Mouse (Mus musculus): ENCODE results near the gene Prkcb. TPM values are rescaled to one million over a fixed set of nuclear protein-coding genes. Genes with fewer than 3 reads are reported as not detected.

Gene Prkcb
- total RNA-seq, 2 experiments from 2014 or later = 3.2 to 3.7 TPM

- intact Hi-C loops (cut with DNase I) = no loop called here
These were observed 333.7 kb downstream of the Prkcb start for GRCm38 (mm10) chr7:122622125-122622774.

DNA sequence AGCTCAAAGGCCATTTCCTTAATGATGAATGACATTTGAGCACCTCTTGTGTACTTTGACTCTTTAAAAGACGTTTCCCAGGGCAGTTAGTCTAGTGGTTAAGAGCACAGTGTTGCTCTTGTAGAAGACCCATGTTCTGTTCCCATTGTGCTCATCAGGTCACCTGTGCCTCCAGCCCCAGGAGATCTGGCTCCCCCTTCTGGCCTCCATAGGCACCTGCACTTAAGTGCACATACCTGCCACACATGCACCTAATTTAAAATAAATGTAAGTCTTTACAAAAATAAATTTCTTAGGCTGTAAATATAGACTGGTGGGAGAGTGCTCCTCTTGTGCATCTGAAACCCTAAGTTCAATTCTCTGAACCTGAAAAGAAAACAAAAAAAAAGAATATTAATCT, 335.2 kb downstream of the Prkcb start:
- no peak for DNase-seq (ENCODE audit: low spot score)
- intact Hi-C loops (cut with DNase I) = no loop called here

More at GRCm38 (mm10) chr7:122622125-122622774, 333.7 kb downstream of the Prkcb start:
- no peak for DNase-seq (ENCODE audit: low spot score)

GRCm38 (mm10) chr7:122628050-122628449, 339.5 kb downstream of the Prkcb start:
- no peak for DNase-seq (ENCODE audit: low spot score)
- intact Hi-C loops (cut with DNase I) = no loop called here

DNA sequence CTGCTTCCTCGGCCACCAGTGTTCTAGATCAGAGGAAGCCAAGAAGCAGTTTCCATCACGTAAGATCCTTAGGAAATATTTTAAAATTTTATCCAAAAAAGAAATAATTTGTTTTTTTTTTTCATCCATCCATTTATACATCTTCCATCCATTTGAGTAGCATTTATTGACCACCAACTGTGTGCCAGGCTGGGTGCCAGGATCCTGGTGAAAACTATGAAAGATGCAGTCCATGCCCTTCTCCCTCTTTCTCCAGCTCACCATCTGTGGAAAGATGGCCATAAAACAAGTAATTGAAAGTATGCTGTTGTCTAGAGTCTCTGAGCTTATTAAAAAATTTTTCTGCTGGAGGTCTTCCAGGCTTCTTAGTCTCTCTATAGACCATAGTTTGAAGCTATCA, 341.8 kb downstream of the Prkcb start:
- intact Hi-C loops (cut with DNase I) = no loop called here

GRCm38 (mm10) chr7:122631151-122631550, 342.6 kb downstream of the Prkcb start:
- DNase-seq (ENCODE audit: low spot score) = no peak
- intact Hi-C loops (cut with DNase I) = no loop called here

More for the DNA sequence above, 341.8 kb downstream of the Prkcb start:
- DNase-seq (ENCODE audit: low spot score) = no peak

- DNase-seq (ENCODE audit: low spot score) = no peak
- intact Hi-C loops (cut with DNase I) = no loop called here
These were observed 344.4 kb downstream of the Prkcb start for GRCm38 (mm10) chr7:122632946-122633345.

GRCm38 (mm10) chr7:122633463-122633862, 344.9 kb downstream of the Prkcb start:
- no peak for DNase-seq (ENCODE audit: low spot score)
- intact Hi-C loops (cut with DNase I) = no loop called here

- intact Hi-C loops (cut with DNase I) = no loop called here
- DNase-seq (ENCODE audit: low spot score) = no peak
These were observed 355.1 kb downstream of the Prkcb start for GRCm38 (mm10) chr7:122643676-122644075.

DNA sequence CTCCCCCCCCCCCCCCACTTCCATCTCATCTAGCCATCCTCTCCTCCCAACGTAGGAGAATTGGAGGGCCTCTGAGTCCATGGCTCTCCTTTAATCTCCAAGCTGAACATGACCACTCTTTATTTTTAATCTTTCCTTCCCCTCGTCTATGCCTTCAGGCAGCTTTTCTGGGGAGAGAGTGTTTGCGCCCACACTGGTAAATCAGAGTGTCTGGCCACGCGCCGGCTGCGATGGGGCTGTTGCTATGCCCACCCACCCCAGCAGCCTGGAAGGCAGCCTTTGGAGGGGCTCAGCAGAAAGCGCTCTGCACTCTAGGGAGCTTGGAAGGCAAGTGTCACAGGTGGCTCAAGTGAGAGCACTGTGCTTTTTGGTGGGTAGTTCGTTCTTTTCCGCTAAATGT, 360.8 kb downstream of the Prkcb start:
- intact Hi-C loops (cut with DNase I) = no loop called here
- DNase-seq (ENCODE audit: low spot score) = no peak

DNA sequence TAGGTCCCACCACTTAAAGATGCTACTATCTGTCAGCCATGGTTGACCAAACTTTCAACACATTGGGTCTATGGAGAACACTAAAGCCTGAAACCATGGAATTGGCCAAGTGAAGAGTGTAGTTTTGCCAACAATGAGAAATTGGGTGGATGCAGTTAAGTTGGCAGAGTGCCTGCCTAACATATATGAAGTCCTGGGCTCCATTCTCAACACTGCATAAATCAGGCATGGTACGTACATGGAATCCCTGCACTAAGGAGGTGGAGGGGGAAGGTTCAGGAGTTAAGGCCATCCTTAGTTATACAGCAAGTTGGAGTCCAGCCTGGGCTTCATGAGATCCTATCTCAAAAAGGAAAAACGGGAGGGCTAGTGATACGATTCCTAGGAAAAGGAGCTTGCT, 364.0 kb downstream of the Prkcb start:
- intact Hi-C loops (cut with DNase I) = no loop called here
- no peak for DNase-seq (ENCODE audit: low spot score)

GRCm38 (mm10) chr7:122656671-122657070, 368.1 kb downstream of the Prkcb start:
- no peak for DNase-seq (ENCODE audit: low spot score)

DNA sequence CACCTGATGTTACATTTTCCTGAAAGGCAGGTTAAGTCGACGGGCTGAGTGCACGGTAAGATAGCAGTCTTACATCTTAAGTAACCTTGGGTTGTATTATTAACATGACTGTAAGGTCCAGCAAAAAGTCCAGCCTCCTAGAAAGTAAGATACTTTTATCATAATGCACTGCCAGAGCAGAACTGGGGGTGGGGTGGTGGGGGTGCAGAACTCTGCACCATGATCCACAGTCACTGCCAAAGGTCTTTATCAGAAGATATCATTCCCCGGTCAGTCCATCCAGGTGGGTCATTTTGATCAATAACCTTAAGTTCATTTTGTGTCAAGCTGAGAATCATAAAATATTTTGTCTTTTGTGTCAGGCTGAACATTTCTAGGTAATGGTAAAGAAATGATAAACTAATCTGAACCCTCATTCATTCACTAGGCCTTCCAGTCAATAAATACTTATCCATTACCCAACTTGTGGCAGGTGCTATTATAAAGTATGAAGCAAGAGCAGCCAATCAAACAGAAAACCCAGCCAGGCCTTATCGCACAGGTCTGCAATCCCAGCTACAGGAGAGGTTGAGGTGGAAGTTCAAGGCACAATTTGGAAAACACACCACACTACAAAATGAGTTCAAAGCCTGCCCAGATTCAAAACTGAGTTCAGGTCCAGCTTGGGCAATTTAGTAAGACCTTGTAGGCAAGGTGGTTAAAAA, 369.0 kb downstream of the Prkcb start:
- DNase-seq (ENCODE audit: low spot score) = no peak
- intact Hi-C loops (cut with DNase I) = no loop called here

More at GRCm38 (mm10) chr7:122656671-122657070, 368.1 kb downstream of the Prkcb start:
- intact Hi-C loops (cut with DNase I) = no loop called here

- intact Hi-C loops (cut with DNase I) = loop anchor here (5.0 kb wide), 1 partner anchor 193 kb away; no protein-coding TSS in a partner anchor
- DNase-seq (ENCODE audit: low spot score) = no peak
These were observed 376.9 kb downstream of the Prkcb start for GRCm38 (mm10) chr7:122665311-122666049.

- intact Hi-C loops (cut with DNase I) = loop anchor here (5.0 kb wide), 1 partner anchor 196 kb away; no protein-coding TSS in a partner anchor
- DNase-seq (ENCODE audit: low spot score) = no peak
These were observed 379.4 kb downstream of the Prkcb start for GRCm38 (mm10) chr7:122667903-122668302.

DNA sequence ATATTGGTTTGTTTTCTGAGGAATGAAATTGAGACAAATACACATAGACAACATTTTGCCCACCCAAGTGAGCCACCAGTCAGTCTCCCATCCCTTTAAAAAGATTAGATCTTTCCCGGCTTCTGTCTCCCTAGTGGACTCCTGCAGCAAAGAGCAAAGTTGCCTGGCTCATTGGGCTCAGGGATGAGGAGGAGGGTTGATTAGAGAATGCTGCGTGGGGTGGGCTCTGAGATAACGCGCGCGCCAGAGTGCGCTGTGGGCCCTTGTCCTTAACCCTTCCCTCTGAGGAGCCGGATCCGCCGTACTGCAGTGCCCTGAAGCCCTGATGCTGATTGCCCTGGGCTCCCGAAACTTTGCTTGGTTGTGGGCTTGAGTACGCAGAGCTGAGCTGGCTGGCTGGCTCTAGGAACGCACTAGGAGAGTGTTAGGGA, 381.9 kb downstream of the Prkcb start, which contains the start of gene Cacng3:
TSS of gene Cacng3 (plus strand) at position 51 of the 431 bp plus-strand sequence.
- intact Hi-C loops (cut with DNase I) = loop anchor here (5.0 kb wide), 2 partner anchors 142 to 252 kb away; no protein-coding TSS in a partner anchor
- no peak for DNase-seq (ENCODE audit: low spot score)

- intact Hi-C loops (cut with DNase I) = loop anchor here (5.0 kb wide), 2 partner anchors 141 to 251 kb away; no protein-coding TSS in a partner anchor
These were observed 382.5 kb downstream of the Prkcb start for GRCm38 (mm10) chr7:122670873-122671641.

DNA sequence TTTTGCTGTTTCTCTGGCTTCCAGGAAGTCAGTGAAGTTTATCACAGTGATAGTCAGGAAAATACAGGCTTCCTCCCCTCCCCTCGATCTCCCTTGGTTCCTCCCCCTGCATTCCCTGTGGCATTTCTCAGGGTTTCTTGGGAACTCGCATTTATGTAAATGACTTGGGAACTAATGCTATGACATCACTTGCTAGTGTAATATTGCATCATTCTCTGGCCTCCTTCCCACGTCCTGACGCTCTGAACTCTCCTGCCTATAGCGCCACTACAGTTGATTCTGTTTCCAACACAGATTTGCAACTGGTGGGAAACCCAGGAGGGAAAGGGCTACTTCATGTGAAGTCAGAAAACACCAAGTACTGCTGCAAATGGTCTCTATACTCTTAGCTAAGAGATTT, 384.4 kb downstream of the Prkcb start:
- intact Hi-C loops (cut with DNase I) = loop anchor here (5.0 kb wide), 2 partner anchors 139 to 249 kb away; no protein-coding TSS in a partner anchor
- DNase-seq (ENCODE audit: low spot score) = no peak

More at GRCm38 (mm10) chr7:122670873-122671641, 382.5 kb downstream of the Prkcb start:
- DNase-seq (ENCODE audit: low spot score) = peak; percentile 47

- intact Hi-C loops (cut with DNase I) = no loop called here
These were observed 386.7 kb downstream of the Prkcb start for GRCm38 (mm10) chr7:122675207-122675606.

More at GRCm38 (mm10) chr7:122675207-122675606, 386.7 kb downstream of the Prkcb start:
- no peak for DNase-seq (ENCODE audit: low spot score)
